Mouse (Mus musculus) stomach, embryonic 14.5 days (tissue): ENCODE results near the gene Ubash3b. TPM values are rescaled to one million over a fixed set of nuclear protein-coding genes. Genes with fewer than 3 reads are reported as not detected.

Source experiments
- ATAC-seq: fragments of 200-750 bp; cut with Nextera tagmentation; 2 replicates; pipeline ENCODE4 v1.8.0; 2017; ENCODE audit warnings: low read depth, moderate TSS enrichment; ENCODE audit not compliant: insufficient number of reproducible peaks, insufficient read depth, low FRiP score
- H3K27ac ChIP-seq: fragments of 300-500 bp; sonication (generic); 2 replicates; pipeline ENCODE4 v1.5.1; 2014; ENCODE audit warnings: mild to moderate bottlenecking, low read length, moderate library complexity, mixed read lengths
- H3K27me3 ChIP-seq: fragments of 300-500 bp; sonication (generic); 2 replicates; pipeline ENCODE4 v1.6.1; 2014; ENCODE audit warnings: low read length, control low read depth, mixed read lengths; ENCODE audit not compliant: control insufficient read depth, insufficient read depth
- H3K36me3 ChIP-seq: fragments of 300-500 bp; sonication (generic); 2 replicates; pipeline ENCODE4 v1.6.1; 2014; ENCODE audit warnings: mild to moderate bottlenecking, control low read depth, low read length, moderate library complexity, mixed read lengths; ENCODE audit not compliant: control insufficient read depth, insufficient read depth
- H3K4me1 ChIP-seq: fragments of 300-500 bp; sonication (generic); 2 replicates; pipeline ENCODE4 v1.6.1; 2014; ENCODE audit warnings: low read length, control low read depth, mixed read lengths; ENCODE audit not compliant: control insufficient read depth, insufficient read depth
- H3K4me2 ChIP-seq: fragments of 300-500 bp; sonication (generic); replicated peaks from 2 replicates; pipeline ENCODE4 v1.6.1; 2014; ENCODE audit warnings: low read depth, low read length, control low read depth
- H3K4me3 ChIP-seq: fragments of 300-500 bp; sonication (generic); 2 replicates; pipeline ENCODE4 v1.5.1; 2014; ENCODE audit warnings: low read depth, low read length, control low read depth
- H3K9ac ChIP-seq: fragments of 300-500 bp; sonication (generic); replicated peaks from 2 replicates; pipeline ENCODE4 v1.6.1; 2014; ENCODE audit warnings: low read depth, mild to moderate bottlenecking, control low read depth, low read length, moderate library complexity, mixed read lengths
- H3K9me3 ChIP-seq: fragments of 300-500 bp; sonication (generic); 2 replicates; pipeline ENCODE4 v1.6.1; 2016; ENCODE audit warnings: low read depth, low read length, control low read depth; ENCODE audit not compliant: control insufficient read depth
- WGBS: fragments of 180-500 bp; shearing (Covaris S2); extraction: QIAGEN DNeasy Blood & Tissue Kit; methylation state at CpG from one replicate; pipeline ENCODE4 v1.1.7; 2014; 5-methylcytosine and 5-hydroxymethylcytosine counted together
- polyA plus RNA-seq: library from polyadenylated mRNA; unstranded; fragments of >200 nt; fragmentation: Nextera tagmentation; extraction: Ambion mirVana; gene quantifications from 2 replicates; pipeline ENCODE4 v1.2.1, GENCODE M21; 2014

The Ubash3b gene
- polyA plus RNA-seq, 1 experiment from 2014 or later: 3.7 TPM

DNA sequence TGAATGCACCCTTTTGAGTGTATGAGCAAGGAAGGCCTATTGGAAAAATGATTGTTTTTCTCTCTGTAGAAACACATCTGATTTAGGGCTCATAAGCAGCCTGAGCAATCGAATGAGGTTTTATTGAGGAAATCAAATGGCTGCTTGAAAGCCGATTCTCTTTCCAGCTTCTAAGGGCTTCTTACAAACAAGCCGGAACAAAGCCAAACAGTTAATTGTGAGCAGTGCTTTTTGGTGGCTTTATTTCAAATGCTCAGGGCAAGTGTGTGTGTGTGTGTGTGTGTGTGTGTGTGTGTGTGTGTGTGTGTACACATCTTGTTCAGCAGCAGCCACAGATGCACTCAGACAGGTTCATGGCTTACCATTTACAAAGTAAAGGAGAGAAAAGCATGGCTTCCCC lies 200.1 kb downstream of the Ubash3b start:
- no peak overlapping the region for H3K4me2 ChIP-seq
- no peaks in the 10 kb centered on the region for H3K9me3 ChIP-seq
- ATAC-seq: no peak
- no peak overlapping the region for H3K9ac ChIP-seq
- H3K4me1 ChIP-seq: no peaks in the 10 kb centered on the region; the same call in 1 of the 2 replicates
- no peak overlapping the region for H3K4me3 ChIP-seq
- H3K27me3 ChIP-seq: peaks cover 8% of the 10 kb centered on the region
- no peak overlapping the region for H3K27ac ChIP-seq
- H3K36me3 ChIP-seq: no peaks in the 10 kb centered on the region
- 82% methylated on average over 3 of the region's 3 CpGs for WGBS

Other genes starting within 250 kb of the Ubash3b start
- 0.20 TPM in 1 of 2 replicates, not detected in the other for gene Jhy, start 197.6 kb downstream of the Ubash3b start, polyA plus RNA-seq
- 0.27 TPM in 1 of 2 replicates, not detected in the other for gene Crtam, start 157.1 kb downstream of the Ubash3b start, polyA plus RNA-seq